Mouse (Mus musculus): ENCODE measurements around the gene Kpna3.

The Kpna3 gene

DNA sequence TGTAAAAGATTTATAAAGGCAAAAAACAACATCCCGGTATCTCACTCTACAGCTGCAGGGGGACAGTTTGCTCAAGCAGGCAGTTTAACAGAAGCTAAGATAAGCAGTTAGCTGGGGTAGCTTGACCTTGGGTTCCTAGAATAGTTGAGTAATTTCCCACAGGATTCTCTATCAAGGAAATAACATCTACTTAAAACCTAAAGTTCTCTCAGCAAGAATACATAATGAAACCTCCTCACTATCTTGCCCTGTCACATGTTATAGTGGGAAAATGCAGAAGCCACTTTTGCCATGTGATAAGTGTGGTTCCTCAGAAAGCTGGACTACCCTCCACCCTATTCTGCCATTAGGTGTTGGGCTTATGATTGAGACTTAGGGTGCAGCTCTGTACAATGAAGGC is 116.9 kb downstream of the Kpna3 start:
- in situ Hi-C loops (cut with MboI, MseI), result no loop called here

DNA sequence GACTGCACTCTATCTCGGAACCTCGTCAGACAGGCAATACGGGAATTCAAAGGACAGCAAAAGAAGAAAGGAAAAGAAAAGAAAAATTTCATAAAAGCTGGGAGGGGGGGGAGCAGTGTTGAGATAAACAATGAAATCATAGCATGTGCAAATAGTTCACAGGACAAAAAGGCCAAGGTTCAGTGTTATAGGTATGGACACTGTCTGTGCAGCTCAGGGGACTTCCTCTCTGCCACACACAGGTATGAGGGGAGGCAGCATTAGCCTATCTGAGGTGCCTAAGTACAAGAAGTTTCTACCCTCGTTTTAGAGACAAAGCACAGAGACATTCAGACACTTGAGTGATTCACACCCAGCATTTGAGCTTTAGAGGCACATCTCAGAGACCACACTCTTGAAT is 118.5 kb downstream of the Kpna3 start:
- in situ Hi-C loops (cut with MboI, MseI), result no loop called here

DNA sequence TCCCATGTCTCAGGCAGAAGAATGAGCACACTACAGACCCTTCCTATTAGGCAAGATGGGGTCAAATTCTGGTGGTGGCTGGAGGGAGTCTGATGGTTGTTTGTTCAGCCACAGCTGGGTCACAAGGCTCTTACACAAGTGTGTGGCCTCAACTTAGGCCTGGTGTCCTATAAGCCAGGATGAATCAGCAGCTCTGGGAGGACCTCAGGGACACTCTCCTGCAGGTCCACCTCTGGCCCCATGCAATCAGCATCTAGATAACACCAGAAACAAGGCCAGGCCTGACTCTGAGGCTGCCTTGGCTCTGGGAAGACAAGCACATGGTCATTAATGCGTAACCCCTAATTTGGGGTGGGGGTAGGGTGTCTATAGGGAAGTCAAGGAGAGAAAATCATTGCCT is 118.9 kb downstream of the Kpna3 start:
- in situ Hi-C loops (cut with MboI, MseI), result no loop called here

DNA sequence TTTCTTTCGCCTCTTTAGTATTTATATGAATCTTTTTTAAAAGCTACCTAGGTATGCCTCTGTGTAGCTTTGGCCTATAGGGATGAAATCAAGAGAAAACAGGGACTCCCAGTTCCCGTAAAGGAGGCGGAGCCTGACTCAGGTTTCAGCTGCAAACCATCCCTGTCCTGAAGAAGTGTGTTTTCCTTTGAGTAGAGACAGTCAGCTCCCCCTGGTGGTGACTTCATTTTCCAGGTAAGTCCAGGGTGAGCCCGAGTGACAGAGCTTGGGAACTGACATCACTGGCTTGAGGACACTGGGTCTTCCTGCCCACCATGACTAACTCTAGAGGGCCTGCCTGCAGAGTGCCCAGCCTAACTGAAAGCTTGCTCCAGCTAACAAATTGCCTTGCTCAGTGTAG is 122.8 kb downstream of the Kpna3 start:
- in situ Hi-C loops (cut with MboI, MseI), result no loop called here
